Mouse (Mus musculus) cortical plate, adult 2 months (tissue): ENCODE measurements around the gene Tmem247.

ENCODE experiments used
- CTCF ChIP-seq: fragments of 200-500 bp; IDR thresholded peaks from 2 replicates; pipeline ENCODE4 v1.5.1; 2011; ENCODE audit warnings: mild to moderate bottlenecking, control low read depth, low read length; ENCODE audit not compliant: insufficient read depth; ENCODE audit errors: extremely low read depth
- POLR2A ChIP-seq: fragments of 200-500 bp; IDR thresholded peaks from 2 replicates; pipeline ENCODE4 v1.6.1; 2011; ENCODE audit warnings: mild to moderate bottlenecking, low read length, control low read depth; ENCODE audit not compliant: insufficient read depth; ENCODE audit errors: extremely low read depth

GRCm38 (mm10) chr17:86970026-86970750 is 53.0 kb downstream of the Tmem247 start:
- TF ChIP-seq POLR2A (no peak), CTCF (no peak)
